Mouse (Mus musculus) neural tube, embryonic 10.5 days (tissue): ENCODE measurements at regions not wholly inside any gene's neighbourhood (a gene's known extent, or its start where the extent isn't known, plus 50 kb on each side); places are given as distances from the start of the nearest gene placed in this dataset.

Experiments
- DNase-seq: peaks from one replicate; pipeline ENCODE4 v3.0.0-alpha.2; 2017; ENCODE audit warnings: low spot score; ENCODE audit errors: extremely low spot score

DNA sequence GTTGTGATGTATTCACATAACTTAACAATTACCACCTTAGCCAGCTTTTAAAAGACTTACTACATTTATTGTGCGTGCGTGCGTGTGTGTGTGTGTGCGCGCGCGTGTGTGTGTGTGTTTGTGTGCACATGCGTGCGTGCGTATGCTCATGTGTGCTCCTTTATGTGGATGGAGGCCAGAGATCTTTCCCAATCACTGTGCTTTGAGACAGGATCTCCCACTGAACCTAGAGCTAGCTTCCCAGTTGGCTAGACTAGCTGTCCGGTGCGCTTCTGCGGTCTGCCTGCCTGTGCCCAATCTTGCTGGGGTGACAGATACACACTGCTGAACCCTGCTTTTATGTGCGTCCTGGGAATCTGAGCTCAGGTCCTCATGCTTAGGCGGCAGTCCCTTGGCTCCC lies 50.1 kb upstream of the Arhgap29 start:
- DNase-seq = no peak

DNA sequence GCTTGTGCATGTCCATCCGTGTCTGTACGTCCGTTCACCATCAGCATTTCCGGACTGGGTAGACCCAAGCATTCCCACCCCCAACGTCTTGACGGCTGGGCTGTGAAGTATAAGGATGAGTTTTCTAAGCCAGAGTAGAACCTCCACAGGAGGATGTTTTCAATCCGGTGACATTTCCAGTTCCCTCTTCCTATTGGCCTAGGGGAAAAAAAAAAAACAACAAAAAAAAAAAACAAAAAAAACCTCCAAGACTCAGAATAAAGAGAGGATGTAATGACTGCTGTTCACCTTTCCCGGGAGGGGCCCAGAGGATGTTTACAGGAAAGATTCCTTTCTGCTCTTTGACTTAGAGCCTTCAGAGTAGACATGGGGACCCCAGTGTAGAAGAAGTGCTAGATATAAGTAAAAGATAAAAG lies 51.9 kb upstream of the Arhgap29 start:
- DNase-seq = no peak

DNA sequence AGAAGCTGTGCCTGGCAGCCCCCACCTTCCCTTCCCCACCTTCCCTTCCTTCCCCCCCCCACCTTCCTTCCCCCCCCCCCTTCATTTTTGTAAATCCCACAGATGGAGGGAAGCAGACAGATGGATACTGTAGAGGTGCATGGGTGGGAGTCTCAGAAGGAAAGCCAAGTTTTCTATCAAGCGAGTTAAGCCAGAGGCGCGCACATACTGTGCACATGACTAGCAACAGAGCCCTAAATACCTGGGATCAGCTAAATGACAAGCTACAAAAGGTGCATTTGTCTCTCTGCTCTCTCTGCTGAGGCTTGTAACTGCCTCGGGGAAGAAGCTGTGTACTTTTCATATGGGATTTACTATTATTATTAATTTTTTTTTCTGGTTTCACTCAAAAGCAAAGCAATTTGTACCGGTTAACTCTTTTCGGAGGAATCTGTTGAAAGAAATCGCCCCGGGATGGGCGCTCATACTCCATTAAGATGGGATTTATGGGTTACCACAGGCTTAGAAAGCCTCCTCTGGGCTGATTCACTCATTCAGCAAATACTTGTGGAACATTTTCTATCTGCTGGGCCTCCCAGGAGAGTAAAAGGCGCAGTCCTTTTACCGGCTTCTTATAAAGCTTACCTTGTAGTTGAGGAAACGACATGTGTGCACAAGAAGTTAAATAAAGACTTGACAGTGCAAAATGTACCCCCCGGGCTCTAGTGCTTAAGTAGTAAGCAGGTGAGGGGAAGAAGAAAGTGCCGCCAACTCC lies 54.3 kb upstream of the Arhgap29 start:
- no peak for DNase-seq

DNA sequence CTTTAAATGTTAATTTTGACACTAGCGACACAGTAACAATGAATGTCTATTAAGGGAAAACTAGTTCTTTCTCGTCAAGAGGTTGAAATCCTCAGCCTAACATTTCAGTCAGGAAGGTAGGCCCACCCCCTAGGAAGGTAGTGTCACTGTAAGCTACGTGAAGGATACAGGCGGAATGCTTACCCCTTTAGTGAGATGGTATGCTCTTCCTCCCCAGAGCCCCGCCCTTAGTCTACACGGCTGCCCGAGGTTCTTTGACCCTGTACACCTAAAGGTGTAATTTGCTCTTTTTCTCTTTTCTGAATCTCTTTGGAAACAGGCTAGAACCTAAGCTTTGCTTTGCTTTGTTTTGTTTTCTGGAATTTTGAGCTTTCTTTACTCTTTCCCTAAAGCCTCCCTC lies 58.7 kb upstream of the Arhgap29 start:
- no peak for DNase-seq

DNA sequence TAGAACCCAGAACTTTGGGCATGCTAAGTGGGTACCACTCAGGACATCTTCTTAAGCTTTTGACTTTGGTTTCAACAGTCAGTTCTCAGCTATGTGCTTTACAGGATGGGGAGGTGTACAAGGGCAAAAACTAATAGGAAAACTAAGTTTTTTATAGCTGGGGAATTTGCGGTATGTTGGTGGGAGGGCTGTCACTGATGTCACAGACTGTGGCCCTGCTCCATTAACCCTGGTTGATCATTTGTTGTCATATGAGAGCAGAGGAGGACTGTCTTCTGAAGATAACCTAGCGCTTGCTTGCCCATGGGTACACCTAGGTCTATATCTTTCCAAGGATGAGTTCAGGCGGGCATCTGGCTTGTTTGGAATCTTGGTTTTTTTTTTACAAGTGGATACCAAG lies 59.7 kb upstream of the Arhgap29 start:
- no peak for DNase-seq

DNA sequence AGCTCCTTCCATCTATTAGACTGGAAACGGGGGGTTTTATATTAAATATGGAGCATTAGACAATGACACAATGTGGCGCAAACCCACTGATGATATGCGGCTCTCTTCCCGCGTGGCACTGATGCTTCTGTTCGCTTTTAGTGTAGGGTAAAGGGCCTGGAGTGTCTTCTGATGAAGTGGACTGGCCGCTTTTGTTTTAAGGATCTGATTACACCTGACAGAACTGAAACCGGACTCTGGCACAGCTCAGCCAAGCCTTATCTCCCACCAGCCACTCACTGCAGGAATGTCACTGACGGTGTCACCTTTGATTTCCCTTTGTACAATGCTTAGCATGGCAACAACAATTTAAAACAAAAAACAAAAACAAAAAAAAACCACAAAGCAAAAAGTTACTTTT lies 61.0 kb upstream of the Arhgap29 start:
- no peak for DNase-seq

DNA sequence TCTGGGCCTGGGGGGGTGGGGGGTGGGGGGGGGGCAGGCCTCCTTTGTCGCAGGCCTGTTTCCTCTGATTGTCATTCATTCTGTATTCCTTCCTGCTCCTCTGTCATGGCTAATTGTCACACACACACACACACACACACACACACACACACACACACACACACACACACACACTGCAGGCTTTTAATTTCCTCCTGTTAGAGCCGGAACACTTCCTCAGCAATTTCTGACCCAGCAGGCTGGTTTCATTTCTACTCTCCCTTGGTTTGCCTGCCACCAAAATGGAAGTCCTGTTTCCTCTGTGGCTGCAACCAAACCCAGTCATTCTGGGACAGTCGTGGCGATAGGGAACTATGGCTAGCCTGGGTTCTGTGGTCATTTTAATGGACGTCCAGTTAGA lies 61.8 kb upstream of the Arhgap29 start:
- no peak for DNase-seq

DNA sequence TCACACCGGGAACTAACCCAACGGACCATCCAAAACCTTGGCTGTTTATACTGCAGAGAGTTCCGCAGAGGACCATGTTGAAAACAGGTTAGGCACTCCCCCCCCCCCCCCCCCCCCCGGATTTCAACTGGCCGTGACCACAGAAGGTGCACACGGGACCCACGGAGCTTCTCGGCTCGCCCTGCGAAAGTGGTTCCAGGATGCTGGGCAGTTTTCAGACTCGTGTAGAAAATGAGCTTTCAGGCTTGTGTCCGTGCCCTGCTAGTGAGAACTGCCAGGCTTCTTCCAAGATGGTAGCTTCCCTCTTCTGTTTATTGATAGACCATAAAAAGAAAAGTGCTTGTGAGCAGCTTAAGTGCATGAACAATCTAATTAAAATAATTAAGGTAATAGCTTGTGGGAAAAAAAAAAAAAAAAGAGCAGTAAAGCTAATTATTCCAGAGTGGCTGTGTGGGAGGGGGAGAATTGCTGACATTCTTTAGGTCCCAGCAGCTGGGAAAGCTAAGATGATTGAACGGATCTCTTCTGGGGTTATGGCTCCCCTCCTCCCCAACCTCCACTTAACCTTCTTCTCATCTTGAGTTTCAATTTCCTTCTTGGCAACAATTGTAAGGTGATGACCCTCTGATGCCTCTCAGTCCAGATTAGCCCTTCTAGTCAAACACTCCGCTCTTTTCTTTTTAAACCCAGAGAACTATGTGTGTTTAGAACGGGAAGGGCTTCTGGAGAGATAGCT lies 65.3 kb upstream of the Arhgap29 start:
- DNase-seq = no peak

DNA sequence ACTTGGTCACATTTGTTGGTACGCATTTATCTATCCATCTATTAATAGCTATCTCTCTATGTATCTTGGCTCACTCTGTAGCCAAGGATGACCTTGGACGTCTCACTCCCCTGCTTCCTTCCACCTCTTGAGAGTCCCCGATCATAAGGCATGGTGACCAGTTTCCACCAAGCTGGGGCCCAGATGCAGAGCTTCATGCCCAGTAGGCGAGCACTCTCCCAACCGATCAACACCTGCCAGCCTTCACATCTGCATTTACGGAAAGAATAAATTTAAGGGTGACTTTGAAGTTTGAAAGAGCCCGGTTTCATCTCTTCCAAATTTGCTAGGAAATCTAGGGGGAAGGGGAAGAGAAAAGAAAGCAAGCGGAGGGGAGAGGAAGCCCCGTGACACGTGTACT lies 66.0 kb upstream of the Arhgap29 start:
- no peak for DNase-seq

DNA sequence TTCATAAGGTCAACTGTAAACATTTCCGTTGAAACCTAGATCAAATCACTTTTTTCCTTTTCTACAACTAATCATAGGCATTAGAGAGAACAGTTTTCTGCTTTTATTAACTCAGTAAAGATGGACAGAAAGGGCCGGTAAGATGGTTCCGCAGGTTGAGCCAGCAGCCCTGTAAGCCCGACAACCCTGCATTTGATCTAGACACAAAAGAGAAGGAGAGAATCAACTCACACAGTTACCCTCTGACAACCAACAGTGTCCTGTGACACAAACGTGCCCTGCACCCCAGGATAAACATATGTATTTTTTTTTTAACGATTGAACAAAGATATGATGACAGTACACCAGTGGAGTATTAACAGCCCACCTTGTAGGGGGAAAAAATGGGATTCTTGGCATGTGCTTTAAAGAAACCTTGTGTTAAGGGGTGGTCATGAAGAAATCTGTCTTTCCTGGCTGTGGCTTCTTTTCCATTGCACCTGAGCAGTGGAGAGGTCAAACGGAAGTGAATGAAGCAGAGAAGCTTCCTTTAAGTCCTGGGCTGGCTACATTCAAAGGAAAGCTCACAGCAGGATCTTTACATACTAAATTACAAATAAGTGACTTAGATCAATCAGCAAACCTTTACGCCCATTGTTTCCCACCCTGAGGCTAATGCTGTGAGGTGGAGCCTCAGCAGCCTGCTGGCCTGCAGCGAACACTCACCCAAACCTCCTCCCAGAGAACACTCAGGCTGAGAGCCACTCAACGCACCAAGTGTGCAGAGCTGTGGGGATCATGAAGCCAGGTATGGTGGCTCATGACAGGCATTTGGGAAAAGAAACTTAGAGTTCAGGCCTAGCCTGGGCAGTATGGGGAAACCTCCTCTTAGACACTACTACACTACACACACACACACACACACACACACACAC lies 66.8 kb upstream of the Arhgap29 start:
- no peak for DNase-seq

DNA sequence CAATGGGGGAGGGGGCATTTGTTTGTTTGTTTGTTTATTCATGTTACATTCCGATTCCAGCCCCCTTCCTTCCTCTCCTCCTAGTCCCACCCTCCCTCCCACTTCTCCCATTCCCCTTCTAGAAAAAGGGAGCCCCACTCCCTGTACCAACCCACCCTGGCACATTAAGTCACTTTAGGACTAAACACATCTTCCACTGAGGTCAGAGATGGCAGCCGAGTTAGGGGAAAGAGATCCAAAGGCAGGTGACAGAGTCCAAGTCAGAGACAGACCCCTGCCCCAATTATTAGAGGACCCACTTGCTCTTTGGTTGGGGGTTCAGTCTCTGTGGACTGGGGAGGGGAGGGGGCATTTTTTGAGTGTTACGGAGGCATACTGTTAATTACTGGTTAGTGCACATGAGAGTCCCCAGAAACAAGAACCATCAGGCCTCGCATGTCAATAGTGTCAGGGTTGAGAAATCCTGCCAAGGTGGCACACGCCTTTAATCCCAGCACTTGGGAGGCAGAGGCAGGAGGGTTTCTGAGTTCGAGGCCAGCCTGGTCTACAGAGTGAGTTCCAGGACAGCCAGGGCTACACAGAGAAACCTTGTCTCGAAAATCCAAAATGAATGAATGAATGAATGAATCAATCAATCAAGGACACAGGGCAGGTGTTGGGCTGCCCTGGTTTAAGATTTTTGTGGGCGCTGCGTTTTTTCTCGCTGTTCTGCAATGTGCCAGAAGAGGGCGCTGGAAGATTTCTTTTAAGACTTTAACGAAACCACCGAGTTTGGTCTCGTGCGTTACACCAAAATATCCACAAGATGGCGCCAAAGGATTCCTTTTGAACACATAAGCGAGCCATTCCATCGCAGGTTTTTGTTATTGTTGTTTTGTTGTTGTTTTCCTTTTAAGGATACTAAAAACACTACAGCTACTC lies 67.8 kb upstream of the Arhgap29 start:
- DNase-seq = peak; percentile 87

DNA sequence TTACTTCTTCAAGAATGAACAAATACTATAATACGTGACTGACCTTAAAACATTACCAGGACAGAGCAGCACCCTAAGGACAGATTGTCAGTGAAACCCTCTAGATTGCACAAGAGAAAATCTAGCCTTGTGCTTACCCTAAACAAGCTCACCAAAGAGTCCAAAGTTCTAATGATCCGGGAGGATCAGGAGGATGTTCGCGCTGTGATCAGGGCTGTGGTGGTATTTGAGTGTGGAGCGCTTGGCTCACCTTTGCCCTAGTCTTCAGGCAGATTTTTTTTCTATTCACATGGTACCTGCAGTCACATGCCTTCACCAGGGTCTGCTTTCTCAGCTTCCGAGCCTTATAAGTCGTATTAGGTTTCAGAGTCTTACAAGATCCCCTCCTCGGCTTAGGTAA lies 65.3 kb upstream of the Abcd3 start:
- no peak for DNase-seq

DNA sequence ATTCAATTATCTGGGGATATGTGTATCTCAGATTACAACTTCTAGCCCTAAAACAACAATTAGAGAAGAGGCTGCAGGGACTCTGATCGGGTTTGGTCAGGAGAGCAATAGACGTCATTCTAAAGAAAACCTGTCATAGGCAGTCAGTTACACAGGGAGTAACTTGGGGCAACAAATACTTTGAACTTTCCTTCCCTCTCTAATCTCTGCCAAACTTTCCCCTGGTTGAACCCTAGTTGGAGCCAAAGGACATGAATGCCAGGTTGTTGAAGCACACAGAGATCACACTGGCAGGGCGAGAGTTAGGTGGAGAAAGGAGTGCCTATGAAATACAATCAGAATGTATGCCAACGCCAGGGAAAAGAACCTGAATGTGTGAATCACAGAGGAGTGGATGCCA lies 60.0 kb upstream of the Abcd3 start:
- no peak for DNase-seq

DNA sequence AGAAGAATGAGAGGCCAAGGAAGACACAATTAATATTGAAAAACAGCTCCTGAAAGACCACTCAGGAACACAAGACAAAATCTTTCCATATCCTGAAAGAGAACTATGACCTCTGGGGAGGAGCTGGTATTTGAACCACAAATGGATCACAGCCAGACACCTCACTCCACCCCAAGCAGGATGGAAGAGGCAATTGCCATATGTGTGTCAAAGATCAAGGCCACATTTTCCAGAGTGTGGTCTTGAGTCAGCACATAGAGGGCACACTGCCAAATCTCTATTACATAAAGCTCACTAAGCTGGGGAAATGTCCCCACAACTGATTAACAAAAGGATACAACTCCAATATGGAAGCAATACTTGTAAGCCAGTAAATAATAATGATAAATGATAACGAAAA lies 59.5 kb upstream of the Abcd3 start:
- DNase-seq = no peak

DNA sequence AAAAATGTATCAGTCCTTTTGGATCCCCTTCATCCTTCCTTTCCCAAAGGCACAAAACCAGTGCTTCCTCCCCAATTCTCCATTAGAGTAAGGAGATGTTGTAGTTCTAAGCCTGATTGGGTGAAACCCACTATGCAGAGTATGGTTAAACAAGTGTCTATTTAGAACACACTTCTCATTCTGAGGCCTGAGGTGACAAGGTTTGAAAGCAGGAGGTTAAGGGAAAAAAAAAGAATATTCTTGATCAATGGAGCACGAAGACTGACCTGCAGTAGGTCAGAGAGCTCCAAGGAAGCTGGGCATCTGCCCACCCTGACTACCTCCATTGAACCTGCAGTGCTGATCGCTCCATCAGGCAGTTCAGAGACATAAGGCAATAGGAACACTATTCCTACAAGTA lies 58.5 kb upstream of the Abcd3 start:
- DNase-seq = no peak

DNA sequence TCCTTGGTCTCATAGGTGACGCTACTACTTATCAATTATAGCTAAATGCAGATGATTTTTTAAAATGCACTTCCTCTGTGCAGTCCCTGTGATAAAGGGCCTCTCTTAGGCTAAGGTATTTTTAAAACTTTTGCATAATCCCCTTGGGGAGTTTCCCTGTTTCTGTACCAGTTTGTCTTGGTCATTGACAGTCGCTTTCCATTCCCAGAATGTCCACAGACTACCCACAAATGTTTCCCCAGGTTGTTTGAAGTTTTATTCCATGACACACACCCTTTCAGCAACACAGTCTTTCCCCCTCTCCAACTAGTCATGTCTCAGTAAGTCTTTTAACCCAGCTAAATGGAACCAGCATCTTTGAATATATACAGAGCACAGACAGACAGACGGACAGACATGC lies 57.6 kb upstream of the Abcd3 start:
- no peak for DNase-seq

DNA sequence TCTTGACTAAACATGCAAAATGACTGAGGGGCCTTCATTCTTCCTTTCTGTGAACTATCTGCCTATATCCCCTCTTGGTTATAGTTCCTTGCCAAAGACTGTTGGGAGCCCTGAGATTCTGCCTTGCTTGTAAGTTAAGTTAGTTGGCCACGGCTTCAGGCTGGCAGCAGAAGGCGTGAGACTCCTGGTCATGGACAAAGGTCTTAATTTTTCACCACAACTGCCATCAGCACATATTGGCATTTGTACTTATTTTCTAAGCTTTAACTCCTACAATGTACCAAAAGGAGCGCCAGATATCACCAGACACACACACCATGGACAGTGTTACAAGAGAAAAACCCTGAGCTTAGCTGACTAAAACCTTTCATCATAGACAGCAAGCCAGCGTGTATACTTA lies 56.7 kb upstream of the Abcd3 start:
- no peak for DNase-seq

DNA sequence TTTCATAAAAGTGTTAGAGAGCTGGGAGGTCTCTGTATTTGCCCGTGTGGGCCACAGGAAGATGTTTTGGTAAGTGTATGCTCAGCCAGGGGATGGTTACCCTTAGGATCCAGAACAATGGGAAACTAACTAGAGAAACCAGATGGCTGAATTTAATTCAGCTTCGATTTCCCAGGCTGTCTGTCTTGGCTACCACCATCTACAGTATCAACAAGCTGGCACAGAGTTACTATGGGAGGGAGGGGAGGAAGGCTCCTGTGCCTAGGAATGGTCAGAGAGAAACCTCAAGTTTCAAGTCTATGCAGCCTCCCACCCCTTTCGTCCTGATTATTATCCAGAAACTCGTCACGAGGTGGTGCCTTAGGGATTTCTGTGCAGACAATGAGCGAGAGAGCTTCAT lies 55.6 kb upstream of the Abcd3 start:
- no peak for DNase-seq

DNA sequence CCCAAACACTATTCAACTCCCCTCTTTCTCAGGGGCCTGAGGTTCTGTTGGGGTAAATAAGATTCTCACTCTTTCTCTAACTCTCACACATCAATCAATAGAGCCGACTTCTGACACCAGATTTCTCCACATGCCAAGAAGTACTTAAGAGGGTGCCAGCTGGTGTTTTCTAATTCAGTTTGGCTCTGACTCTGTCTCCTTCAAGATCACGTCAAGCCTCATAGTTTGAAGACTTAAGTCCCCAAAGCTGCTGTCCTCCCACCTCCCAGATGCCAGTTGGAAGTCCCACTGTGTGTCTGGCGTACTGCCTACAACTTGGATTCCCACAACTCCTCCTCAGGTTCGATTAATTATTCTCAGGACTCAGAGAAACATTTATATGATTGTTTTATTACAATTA lies 54.6 kb upstream of the Abcd3 start:
- DNase-seq = no peak

DNA sequence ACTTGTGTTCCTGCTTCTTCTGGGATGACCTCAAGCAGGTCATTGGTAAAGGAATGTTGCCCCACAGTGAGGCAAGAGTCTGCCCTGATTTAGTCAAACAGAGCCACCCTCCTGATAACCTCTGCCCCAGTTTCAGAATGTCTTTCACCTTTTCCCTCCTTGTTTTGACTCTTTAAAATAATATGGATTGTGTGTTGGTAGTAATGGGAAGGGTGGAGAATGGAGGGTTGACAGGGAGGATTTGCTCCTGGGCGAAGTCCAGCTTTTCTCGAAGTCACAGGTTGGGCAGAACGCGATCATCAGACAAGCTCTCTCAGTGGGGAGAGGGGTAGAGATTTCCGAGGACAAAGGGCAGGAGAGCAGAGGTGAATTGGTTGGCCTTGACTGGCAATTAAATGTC lies 52.2 kb upstream of the Abcd3 start:
- DNase-seq = no peak
